Mouse (Mus musculus) E14TG2a.4 (cell line): ENCODE results near the gene A730071L15Rik.

Experiments
- CTCF ChIP-seq: conservative IDR thresholded peaks from 2 replicates; pipeline ENCODE4 v1.5.1; 2014; ENCODE audit warnings: low read length
- NANOG ChIP-seq: IDR thresholded peaks from 2 replicates; pipeline ENCODE4 v1.6.1; 2014; ENCODE audit warnings: borderline replicate concordance, low read length, mixed read lengths
- POU5F1 ChIP-seq: IDR thresholded peaks from 2 replicates; pipeline ENCODE4 v1.6.1; 2014; ENCODE audit warnings: low read length, borderline replicate concordance

DNA sequence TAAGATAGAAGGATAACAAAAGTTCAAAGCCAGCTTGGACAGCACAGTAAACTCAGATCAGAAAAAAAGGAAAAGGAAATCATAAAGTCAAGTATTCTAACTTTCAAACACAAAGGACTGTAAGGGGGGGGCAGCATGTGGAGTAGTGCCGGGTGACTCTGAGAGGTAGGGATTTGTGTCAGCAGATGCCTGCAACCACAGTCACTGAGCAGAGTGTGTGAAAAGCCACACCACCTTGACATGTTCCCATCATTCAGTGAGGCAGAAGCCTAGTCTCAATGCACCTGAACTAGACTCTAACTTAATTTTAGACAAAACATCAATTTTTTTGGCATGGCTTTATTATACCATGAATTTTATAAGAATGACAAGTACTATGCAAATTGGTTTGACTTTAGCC is 24.3 kb upstream of the A730071L15Rik start:
- TF ChIP-seq CTCF = no peak
- no peak for TF ChIP-seq POU5F1
- no peak for TF ChIP-seq NANOG
